Mouse (Mus musculus) G1E (cell line): ENCODE data around the gene Patj. TPM values are rescaled to one million over a fixed set of nuclear protein-coding genes. Genes with fewer than 3 reads are reported as not detected.

ENCODE experiments used
- ATAC-seq: 2 replicates; pipeline ENCODE4 v1.8.0; 2016; ENCODE audit warnings: mild to moderate bottlenecking; ENCODE audit not compliant: insufficient number of reproducible peaks, poor library complexity, low FRiP score, severe bottlenecking; ENCODE audit errors: extremely low read depth
- DNase-seq: peaks from one replicate; pipeline ENCODE4 v3.0.0; 2012; ENCODE audit warnings: low spot score
- H3K27me3 ChIP-seq: 2 replicates; pipeline ENCODE4 v1.6.1; 2012; ENCODE audit warnings: mild to moderate bottlenecking, low read length, inconsistent platforms; ENCODE audit not compliant: insufficient read depth
- H3K36me3 ChIP-seq: replicated peaks from 2 replicates; pipeline ENCODE3; 2012; ENCODE audit warnings: mild to moderate bottlenecking, inconsistent platforms
- H3K4me1 ChIP-seq: 2 replicates; pipeline ENCODE4 v1.6.1; 2012; ENCODE audit warnings: low read depth, low read length, inconsistent platforms, mixed read lengths; ENCODE audit not compliant: insufficient read depth
- H3K4me3 ChIP-seq: 2 replicates; pipeline ENCODE4 v1.5.1; 2012; ENCODE audit warnings: low read depth, mild to moderate bottlenecking, inconsistent platforms, low read length, moderate library complexity, mixed read lengths
- H3K9me3 ChIP-seq: replicated peaks from 2 replicates; pipeline ENCODE4 v1.6.1; 2012; ENCODE audit warnings: inconsistent platforms
- CTCF ChIP-seq: IDR thresholded peaks from 2 replicates; pipeline ENCODE4 v1.5.1; 2012; ENCODE audit warnings: low read depth, low read length, inconsistent platforms, mixed read lengths
- GATA1 ChIP-seq: IDR thresholded peaks from 2 replicates; pipeline ENCODE4 v1.6.1; 2012; ENCODE audit warnings: borderline replicate concordance, low read length, inconsistent platforms, mixed read lengths
- GATA2 ChIP-seq: IDR thresholded peaks from 2 replicates; pipeline ENCODE4 v1.6.1; 2012; ENCODE audit warnings: low read depth, low read length, inconsistent platforms, borderline replicate concordance
- POLR2AphosphoS5 ChIP-seq: IDR thresholded peaks from 2 replicates; pipeline ENCODE4 v1.6.1; 2012; ENCODE audit warnings: low read depth, low read length, inconsistent platforms; ENCODE audit not compliant: insufficient replicate concordance
- TAL1 ChIP-seq: conservative IDR thresholded peaks from 2 replicates; pipeline ENCODE4 v1.6.1; 2012; ENCODE audit warnings: low read depth, low read length, inconsistent platforms, mixed read lengths
- polyA plus RNA-seq: library from polyadenylated mRNA; stranded (reverse); fragments of >175 nt; gene quantifications from 2 replicates; pipeline ENCODE4 v1.2.3, GENCODE M21; 2012
- total RNA-seq, 2 experiments: library from RNA; stranded (forward) in 1 of 2; stranded (reverse) in 1 of 2; fragments of 200-1000 nt in 1 of 2; fragments of >200 nt in 1 of 2; fragmentation: Nextera tagmentation in 1 of 2; gene quantifications; 2 replicates each; pipeline ENCODE4 v1.2.3; 2014 to 2017

The Patj gene
- total and polyA plus RNA-seq, 3 experiments, result 0.82 TPM; not detected in 2

DNA sequence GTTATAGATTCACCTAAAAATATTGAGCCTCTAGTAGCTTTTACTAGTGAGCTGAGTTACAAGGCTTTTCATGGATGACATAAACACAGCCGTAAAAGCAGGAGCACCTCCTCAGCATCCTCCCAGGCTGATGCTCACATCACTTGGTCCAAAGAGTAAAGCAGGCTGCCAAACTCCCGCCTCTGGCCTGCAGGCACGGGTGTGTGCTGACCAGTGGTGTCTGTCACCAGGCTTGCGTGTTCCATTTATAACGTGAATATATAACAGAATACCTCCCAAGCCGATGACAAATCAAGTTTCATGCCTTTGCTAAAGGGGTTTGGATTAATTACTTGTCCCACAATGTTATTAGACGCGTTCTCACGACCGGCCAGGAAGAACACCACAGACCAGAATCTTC, 128.9 kb downstream of the Patj start:
- H3K27me3 ChIP-seq, result no peaks in the 10 kb centered on the region
- no peak overlapping the region for H3K4me3 ChIP-seq
- ATAC-seq (no peak), DNase-seq (no peak)
- H3K4me1 ChIP-seq, result no peaks in the 10 kb centered on the region
- no peak for TF ChIP-seq CTCF
- H3K9me3 ChIP-seq, result peaks cover 31% of the 10 kb centered on the region
- no peaks in the 10 kb centered on the region for H3K36me3 ChIP-seq

DNA sequence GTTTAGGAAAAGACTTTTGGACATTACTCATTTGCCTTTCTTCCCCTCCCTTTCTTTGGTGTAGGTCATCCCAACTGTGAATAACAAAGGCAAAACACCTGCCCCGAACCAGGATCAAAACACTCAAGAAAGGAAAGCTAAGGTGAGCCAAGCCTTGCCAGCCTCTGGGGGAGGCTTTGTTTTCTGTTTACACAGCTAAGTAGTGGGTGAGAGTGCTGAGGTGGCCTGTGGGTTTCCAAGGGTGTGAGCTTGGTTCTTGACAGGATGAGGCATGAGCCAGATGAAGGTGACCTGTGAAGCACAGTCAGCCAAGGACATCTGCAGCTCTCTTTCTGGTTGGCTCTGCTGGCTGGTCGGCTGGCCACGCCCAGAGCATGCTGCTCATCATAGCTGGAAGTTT, 139.9 kb downstream of the Patj start:
- Histone ChIP-seq H3K4me3 (no peak overlapping the region), H3K27me3 (no peaks in the 10 kb centered on the region), H3K4me1 (no peaks in the 10 kb centered on the region), H3K9me3 (peaks cover 31% of the 10 kb centered on the region), H3K36me3 (no peaks in the 10 kb centered on the region)
- ATAC-seq (no peak), DNase-seq (no peak)
- TF ChIP-seq CTCF, result no peak
- no peak for TF ChIP-seq GATA1
- no peak for TF ChIP-seq POLR2AphosphoS5
- no peak for TF ChIP-seq TAL1
- TF ChIP-seq GATA2, result no peak

DNA sequence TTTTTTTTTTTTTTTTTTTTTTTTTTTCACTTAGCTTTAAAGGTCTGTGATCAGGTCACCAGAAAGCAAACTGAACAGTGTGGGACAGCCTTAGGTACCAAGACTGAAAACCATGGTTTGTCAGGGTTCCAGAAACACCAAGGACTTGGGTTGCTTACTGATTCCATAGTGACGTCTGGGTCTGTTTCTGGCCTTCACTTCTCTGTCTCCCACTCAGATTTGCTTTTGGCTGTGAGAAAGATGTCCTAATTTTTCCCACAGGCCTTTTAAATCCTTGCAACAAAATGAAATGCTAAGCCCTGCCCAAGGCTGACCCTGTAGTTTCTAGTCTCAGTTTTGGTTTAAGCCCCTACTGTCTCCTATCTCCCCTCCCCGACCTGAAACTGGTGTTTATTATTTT, 146.0 kb downstream of the Patj start:
- Histone ChIP-seq H3K36me3 (no peaks in the 10 kb centered on the region), H3K4me3 (no peak overlapping the region), H3K4me1 (no peaks in the 10 kb centered on the region), H3K27me3 (no peaks in the 10 kb centered on the region), H3K9me3 (peaks cover 38% of the 10 kb centered on the region)
- TF ChIP-seq TAL1 (no peak), POLR2AphosphoS5 (no peak), GATA1 (no peak), GATA2 (no peak), CTCF (no peak)
- DNase-seq (no peak), ATAC-seq (no peak)

DNA sequence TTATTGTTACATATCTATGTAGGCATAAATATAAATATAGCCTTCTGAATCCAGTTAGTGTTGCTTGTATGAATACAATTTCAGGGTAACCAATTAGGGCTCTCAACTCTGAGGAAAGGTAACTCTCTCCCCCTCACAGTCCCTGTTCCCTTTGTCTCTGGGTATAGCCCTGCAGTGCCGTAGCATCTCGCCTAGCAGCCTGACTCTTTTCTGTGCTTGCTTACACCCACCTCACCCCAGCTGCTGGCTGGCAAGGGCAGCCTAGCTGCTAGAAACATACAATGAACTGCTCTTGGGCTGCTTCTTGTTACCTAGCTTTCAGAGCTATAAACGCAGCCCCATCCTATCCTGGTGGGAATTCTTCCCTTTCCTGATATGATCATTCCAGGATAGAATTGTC, 147.4 kb downstream of the Patj start:
- no peak for TF ChIP-seq CTCF
- TF ChIP-seq TAL1, result no peak
- TF ChIP-seq POLR2AphosphoS5, result no peak
- no peak for TF ChIP-seq GATA1
- no peak for TF ChIP-seq GATA2

DNA sequence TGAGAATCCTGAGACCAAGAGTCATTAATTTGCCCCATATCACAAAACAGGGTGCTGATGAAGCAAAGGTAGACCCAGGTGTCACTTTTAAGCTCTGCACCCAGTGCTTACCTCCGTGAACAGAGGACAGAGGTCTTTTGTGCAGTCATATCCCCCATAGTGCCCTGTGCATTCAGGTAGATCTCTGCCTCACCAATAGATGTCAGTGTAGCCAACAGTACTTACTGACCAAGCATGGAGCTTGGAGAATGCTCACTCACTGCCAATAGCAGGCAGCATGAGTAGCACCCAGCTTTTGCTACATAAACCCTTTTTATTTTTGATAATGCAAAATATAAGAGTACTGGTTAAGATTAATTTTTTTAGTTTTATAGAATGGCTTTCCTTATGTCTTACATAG, 149.8 kb downstream of the Patj start:
- H3K4me1 ChIP-seq, result no peaks in the 10 kb centered on the region
- TF ChIP-seq POLR2AphosphoS5 (no peak), GATA2 (no peak), CTCF (no peak), GATA1 (no peak), TAL1 (no peak)
- H3K27me3 ChIP-seq, result no peaks in the 10 kb centered on the region
- no peak for DNase-seq
- peaks cover 28% of the 10 kb centered on the region for H3K9me3 ChIP-seq
- no peaks in the 10 kb centered on the region for H3K36me3 ChIP-seq
- no peak overlapping the region for H3K4me3 ChIP-seq
- no peak for ATAC-seq

More for the DNA sequence above, 147.4 kb downstream of the Patj start:
- Histone ChIP-seq H3K4me1 (no peaks in the 10 kb centered on the region), H3K9me3 (peaks cover 35% of the 10 kb centered on the region), H3K27me3 (no peaks in the 10 kb centered on the region), H3K36me3 (no peaks in the 10 kb centered on the region), H3K4me3 (no peak overlapping the region)
- ATAC-seq (no peak), DNase-seq (no peak)

DNA sequence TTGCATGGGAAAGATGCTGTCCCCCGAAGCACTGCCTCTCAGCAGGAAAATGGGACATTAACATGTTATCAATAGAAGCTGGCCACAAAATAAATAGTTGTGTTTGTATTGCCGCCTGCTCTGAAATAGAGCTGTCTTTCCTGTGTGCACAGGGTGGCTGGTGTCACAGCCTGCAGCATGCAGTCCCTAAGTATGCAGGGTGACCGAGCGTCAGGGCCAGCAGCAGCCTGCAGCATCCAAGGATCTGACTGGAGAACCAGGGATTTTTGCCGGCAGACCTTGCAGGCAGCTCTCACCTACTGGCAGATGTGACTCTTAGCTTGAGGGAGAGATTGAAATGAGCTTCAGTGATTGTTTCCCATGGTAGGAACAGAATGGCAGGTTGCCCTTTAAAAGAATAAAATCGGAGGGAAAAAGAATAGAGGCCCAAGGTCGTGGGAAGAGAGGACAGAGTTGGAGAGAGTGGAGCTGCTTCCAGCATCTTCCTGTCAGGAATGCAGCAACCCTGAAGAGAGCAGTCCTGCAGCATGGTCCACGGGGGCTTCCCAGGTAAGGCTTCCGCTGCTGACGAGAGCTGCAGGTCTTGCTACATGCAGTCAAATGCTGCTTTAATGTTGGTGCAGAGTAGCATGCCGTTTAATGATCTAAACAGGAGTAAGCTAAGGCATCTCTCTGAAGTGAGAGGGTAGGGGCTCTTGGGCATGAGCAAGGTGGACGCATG, 151.0 kb downstream of the Patj start:
- H3K9me3 ChIP-seq, result peaks cover 31% of the 10 kb centered on the region
- H3K4me1 ChIP-seq, result no peaks in the 10 kb centered on the region
- DNase-seq, result no peak
- H3K36me3 ChIP-seq, result no peaks in the 10 kb centered on the region
- ATAC-seq, result no peak
- no peak overlapping the region for H3K4me3 ChIP-seq
- TF ChIP-seq POLR2AphosphoS5 (no peak), GATA2 (no peak), GATA1 (no peak), TAL1 (no peak), CTCF (no peak)
- no peaks in the 10 kb centered on the region for H3K27me3 ChIP-seq

DNA sequence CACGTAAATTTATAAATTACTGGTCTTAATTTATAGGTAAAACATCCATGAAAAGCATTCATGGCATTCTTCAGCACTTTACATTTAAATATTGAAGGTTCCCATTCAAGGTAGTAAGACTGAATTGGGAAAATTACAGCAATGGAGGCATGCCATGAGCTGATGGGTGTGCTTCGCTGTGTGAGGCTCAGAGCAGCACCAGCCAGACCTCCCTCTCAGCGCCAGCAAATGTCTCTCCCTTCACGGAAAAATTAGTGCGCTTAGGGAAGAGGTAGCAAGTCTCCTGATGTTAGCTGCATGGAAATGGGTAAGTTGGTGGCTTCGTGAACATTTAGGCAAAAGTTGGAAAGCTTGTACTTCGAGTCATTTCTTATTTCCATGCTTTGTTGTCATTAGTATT, 153.9 kb downstream of the Patj start:
- H3K4me3 ChIP-seq, result no peak overlapping the region
- no peak for DNase-seq
- no peaks in the 10 kb centered on the region for H3K27me3 ChIP-seq
- no peaks in the 10 kb centered on the region for H3K4me1 ChIP-seq
- H3K9me3 ChIP-seq, result peaks cover 30% of the 10 kb centered on the region
- no peak for TF ChIP-seq TAL1
- no peak for TF ChIP-seq CTCF
- TF ChIP-seq POLR2AphosphoS5, result no peak
- ATAC-seq, result no peak
- H3K36me3 ChIP-seq, result no peaks in the 10 kb centered on the region
